Mouse (Mus musculus) olfactory bulb, adult 2 months (tissue): Measurements from ENCODE around the gene Sh3kbp1.

Experiments
- CTCF ChIP-seq: fragments of 200-500 bp; IDR thresholded peaks from 2 replicates; pipeline ENCODE4 v1.5.1; 2012; ENCODE audit warnings: low read depth, mild to moderate bottlenecking, low read length, moderate library complexity; ENCODE audit not compliant: insufficient read depth
- POLR2A ChIP-seq: fragments of 200-500 bp; IDR thresholded peaks from 2 replicates; pipeline ENCODE4 v1.6.1; 2012; ENCODE audit warnings: mild to moderate bottlenecking, low read depth, low read length, moderate library complexity; ENCODE audit not compliant: insufficient read depth

DNA sequence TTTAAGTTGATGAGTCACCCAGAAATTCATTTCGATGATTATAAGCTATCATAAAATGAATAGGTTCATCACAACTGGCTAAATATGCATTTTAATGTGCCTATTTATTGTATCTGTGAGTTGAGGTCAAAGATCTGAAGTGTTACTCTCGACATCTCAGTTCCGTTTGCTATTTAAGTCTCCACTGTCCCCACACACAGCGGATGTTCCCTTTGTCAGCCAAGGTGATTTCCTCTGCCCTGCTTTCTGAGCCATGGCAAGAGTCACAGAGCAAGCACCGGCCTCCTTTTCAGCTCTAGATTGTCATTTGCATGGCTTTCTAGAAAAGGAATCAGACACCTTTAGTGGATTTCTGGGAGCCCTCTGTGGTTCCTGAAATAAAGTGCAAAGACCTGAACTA lies 254.5 kb downstream of the Sh3kbp1 start:
- no peak for TF ChIP-seq CTCF
- no peak for TF ChIP-seq POLR2A
